Mouse (Mus musculus): ENCODE data around the gene Krtap16-1. TPM values are rescaled to one million over a fixed set of nuclear protein-coding genes. Genes with fewer than 3 reads are reported as not detected.

Gene Krtap16-1
- polyA plus RNA-seq, 1 experiment, result not detected

DNA sequence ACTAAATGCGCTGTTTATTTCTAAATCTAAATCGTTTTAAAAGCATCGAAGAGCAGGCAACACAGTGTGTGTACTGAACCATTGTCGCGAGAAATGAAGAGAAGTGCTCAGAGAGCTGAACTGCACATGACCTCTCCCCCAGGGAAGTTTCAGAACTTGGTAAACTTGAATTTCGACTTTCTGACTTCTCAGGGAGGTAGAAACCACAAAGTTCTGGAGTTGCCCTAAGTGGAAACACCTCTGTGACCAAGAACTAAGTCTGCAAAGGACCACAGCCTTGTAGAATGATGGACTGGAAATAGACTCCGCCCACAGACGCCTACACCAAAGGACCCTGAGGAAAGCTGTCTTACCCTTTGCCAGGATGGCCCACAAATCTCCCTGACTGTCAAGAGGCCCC is 19.5 kb upstream of the Krtap16-1 start:
- Histone ChIP-seq H3K4me1 (ENCODE audit: control insufficient read depth) (no peaks in the 10 kb centered on the region), H3K4me3 (replicated peaks) (no peak overlapping the region), H3K36me3 (ENCODE audit: control insufficient read depth) (no peaks in the 10 kb centered on the region), H3K9me3 (ENCODE audit: control insufficient read depth, low read length) (peaks cover 4% of the 10 kb centered on the region), H3K27me3 (ENCODE audit: control insufficient read depth) (no peaks in the 10 kb centered on the region)
- TF ChIP-seq TAL1 (IDR thresholded peaks at IDR 0.05; ENCODE audit: low read length) (no peak), GATA1 (IDR thresholded peaks at IDR 0.05; ENCODE audit: low read length) (no peak)

DNA sequence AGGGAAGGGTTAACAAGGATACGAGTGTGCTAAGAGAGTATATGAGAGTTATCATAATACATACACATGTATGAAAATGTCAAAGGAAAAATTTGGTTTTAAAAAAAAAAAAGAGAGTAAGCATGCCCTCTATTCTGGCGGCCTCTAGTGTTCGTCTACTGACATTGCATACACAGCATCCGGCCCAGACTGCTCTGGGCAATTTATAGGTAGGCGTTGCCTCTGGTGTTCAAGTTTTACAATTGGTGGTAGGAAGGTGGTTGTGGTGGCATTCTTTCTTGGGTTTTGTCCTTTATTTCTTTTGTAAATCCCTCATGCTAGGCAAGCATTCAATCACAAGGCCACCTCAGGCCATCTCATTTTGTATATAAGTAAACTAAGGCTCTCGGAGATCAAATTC is 18.4 kb upstream of the Krtap16-1 start:
- no peaks in the 10 kb centered on the region for H3K4me1 ChIP-seq (ENCODE audit: control insufficient read depth)
- no peak for TF ChIP-seq TAL1 (IDR thresholded peaks at IDR 0.05; ENCODE audit: low read length)
- TF ChIP-seq GATA1 (IDR thresholded peaks at IDR 0.05; ENCODE audit: low read length), result no peak
- H3K36me3 ChIP-seq (ENCODE audit: control insufficient read depth), result no peaks in the 10 kb centered on the region
- H3K4me3 ChIP-seq (replicated peaks), result no peak overlapping the region
- peaks cover 6% of the 10 kb centered on the region for H3K9me3 ChIP-seq (ENCODE audit: control insufficient read depth, low read length)
- no peaks in the 10 kb centered on the region for H3K27me3 ChIP-seq (ENCODE audit: control insufficient read depth)

DNA sequence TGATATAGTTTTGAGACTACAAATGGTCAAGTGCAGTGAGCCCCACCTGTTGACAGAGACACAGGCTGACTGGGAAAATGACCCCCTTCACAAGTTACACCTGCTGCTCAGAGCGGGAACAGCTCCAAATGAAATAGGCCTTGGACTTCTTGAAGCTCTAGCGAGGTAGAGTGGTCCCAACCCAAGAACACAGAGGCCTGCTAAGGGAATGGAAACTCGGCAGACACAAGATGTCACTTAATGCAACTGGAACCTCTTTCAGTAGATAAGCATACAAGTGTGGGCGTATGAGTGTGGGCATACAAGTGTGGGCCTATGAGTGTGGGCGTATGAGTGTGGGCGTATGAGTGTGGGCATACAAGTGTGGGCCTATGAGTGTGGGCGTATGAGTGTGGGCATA is 12.7 kb upstream of the Krtap16-1 start:
- no peak overlapping the region for H3K4me3 ChIP-seq (replicated peaks)
- TF ChIP-seq GATA1 (IDR thresholded peaks at IDR 0.05; ENCODE audit: low read length), result no peak
- no peak for TF ChIP-seq TAL1 (IDR thresholded peaks at IDR 0.05; ENCODE audit: low read length)
- H3K36me3 ChIP-seq (ENCODE audit: control insufficient read depth), result no peaks in the 10 kb centered on the region
- H3K9me3 ChIP-seq (ENCODE audit: control insufficient read depth, low read length), result peaks cover 18% of the 10 kb centered on the region
- H3K4me1 ChIP-seq (ENCODE audit: control insufficient read depth), result no peaks in the 10 kb centered on the region
- peaks cover 6% of the 10 kb centered on the region; the same call in 1 of the 2 replicates for H3K27me3 ChIP-seq (ENCODE audit: control insufficient read depth)

DNA sequence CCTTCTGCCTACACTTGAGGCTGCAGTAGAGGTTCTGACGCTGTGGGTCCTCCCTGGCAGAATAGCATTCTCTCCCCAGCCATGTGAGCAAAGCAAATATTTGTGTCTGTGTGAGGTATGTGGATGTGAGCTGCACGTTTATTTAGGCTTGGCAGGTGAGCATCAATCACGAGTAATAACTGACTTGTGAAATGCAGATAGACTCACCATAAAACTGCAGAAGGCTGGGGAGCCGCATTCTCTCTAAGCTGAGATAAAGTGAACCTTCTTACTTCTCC is 7.9 kb upstream of the Krtap16-1 start:
- no peaks in the 10 kb centered on the region for H3K4me1 ChIP-seq (ENCODE audit: control insufficient read depth)
- no peaks in the 10 kb centered on the region for H3K36me3 ChIP-seq (ENCODE audit: control insufficient read depth)
- H3K27me3 ChIP-seq (ENCODE audit: control insufficient read depth), result peaks cover 16% of the 10 kb centered on the region
- H3K4me3 ChIP-seq (replicated peaks), result no peak overlapping the region
- TF ChIP-seq TAL1 (IDR thresholded peaks at IDR 0.05; ENCODE audit: low read length) (no peak), GATA1 (IDR thresholded peaks at IDR 0.05; ENCODE audit: low read length) (no peak)
- H3K9me3 ChIP-seq (ENCODE audit: control insufficient read depth, low read length), result peaks cover 13% of the 10 kb centered on the region

DNA sequence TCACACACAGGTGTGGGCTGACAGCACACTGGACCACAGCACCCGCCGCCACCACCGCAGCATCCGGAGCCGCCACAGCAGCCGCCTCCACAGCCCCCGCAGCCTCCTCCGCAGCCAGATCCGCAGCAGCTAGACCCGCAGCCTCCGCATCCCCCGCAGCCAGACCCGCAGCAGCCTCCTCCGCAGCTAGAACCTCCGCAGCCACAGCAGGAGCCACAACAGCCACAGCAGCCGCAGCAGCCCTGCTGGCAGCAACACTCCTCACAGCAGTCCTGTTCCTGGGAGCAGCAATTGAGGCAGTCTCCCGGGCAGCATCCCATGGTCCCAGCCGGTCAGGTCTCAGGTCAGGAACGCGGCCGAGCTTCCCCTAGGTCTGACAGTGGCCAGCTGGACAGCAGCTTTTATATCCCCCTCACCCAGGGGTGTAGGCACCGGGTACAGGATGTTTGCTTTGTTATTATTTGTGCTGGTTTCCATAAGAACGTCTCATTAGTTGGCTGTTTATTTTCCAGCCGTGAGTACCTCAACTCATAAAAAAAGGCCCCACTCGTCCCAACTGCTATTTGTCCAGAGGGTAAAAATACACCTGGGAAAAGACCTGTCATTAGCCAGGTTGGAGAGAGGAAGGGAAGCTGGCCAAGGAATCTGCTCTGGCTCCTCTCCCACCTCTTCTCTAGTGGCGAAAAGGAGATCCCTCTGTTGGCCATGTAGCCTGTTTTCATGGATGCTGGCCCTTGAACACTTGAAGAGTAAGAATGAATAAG is 7.4 kb upstream of the Krtap16-1 start, which contains the start of gene Krtap17-1:
Gene Krtap17-1, minus strand, starts transcription at position 375 of the 764 bp plus-strand sequence.
- peaks cover 16% of the 10 kb centered on the region for H3K27me3 ChIP-seq (ENCODE audit: control insufficient read depth)
- no peak within 1 kb of the TSS for H3K4me3 ChIP-seq (replicated peaks)
- H3K9me3 ChIP-seq (ENCODE audit: control insufficient read depth, low read length), result peaks cover 8% of the 10 kb centered on the region
- no peaks in the 10 kb centered on the region for H3K4me1 ChIP-seq (ENCODE audit: control insufficient read depth)
- TF ChIP-seq GATA1 (IDR thresholded peaks at IDR 0.05; ENCODE audit: low read length) (no peak), TAL1 (IDR thresholded peaks at IDR 0.05; ENCODE audit: low read length) (no peak)
- H3K36me3 ChIP-seq (ENCODE audit: control insufficient read depth), result no peaks in the 10 kb centered on the region

DNA sequence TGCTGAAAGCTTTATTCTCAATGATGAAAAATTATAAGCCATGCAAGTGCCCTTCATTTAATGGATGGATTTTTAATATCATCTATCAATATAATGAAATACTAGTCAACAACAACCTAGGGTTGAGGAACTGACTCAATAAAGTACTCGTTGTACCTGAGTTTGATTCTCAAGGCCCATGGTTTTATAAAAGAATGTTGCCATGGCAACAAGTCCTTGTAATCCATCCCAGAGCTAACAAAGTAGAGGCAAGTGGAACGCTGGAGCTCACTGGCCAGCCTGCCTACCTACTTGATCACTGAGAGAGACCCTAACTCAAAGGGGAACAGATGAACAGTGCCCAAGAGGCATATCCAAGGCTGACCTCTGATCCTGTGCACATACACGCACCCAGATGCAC is 4.2 kb upstream of the Krtap16-1 start:
- H3K27me3 ChIP-seq (ENCODE audit: control insufficient read depth), result peaks cover 16% of the 10 kb centered on the region
- no peak for TF ChIP-seq TAL1 (IDR thresholded peaks at IDR 0.05; ENCODE audit: low read length)
- no peak for TF ChIP-seq GATA1 (IDR thresholded peaks at IDR 0.05; ENCODE audit: low read length)
- no peak overlapping the region for H3K4me3 ChIP-seq (replicated peaks)
- no peaks in the 10 kb centered on the region for H3K36me3 ChIP-seq (ENCODE audit: control insufficient read depth)
- no peaks in the 10 kb centered on the region for H3K4me1 ChIP-seq (ENCODE audit: control insufficient read depth)
- H3K9me3 ChIP-seq (ENCODE audit: control insufficient read depth, low read length), result peaks cover 11% of the 10 kb centered on the region

DNA sequence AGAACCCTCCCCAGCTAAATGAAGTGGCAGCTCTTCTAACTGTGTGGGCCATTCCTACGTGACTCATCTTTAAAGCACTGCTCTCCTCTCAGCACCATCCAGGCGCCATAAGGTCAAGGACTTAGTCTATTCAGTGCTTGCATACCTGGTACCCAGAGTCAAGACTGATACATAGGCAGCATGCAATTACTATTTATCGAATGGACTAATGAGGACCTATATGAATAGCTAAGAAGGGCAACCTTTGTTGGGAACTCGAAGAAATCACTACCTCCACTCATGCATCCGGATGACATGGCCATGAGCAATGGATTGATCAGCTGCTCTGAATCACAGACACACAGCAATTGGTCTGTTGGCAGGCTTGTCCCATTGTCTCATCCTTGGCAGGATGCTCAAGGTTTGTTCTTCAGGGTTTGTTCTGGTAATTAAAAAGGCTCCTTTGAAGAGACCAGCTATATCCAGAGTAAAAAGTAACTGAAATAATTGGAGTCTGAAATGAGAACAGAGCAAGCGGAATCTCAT is 3.5 kb upstream of the Krtap16-1 start:
- Histone ChIP-seq H3K36me3 (ENCODE audit: control insufficient read depth) (no peaks in the 10 kb centered on the region), H3K27me3 (ENCODE audit: control insufficient read depth) (peaks cover 13% of the 10 kb centered on the region), H3K4me3 (replicated peaks) (no peak overlapping the region), H3K4me1 (ENCODE audit: control insufficient read depth) (no peaks in the 10 kb centered on the region), H3K9me3 (ENCODE audit: control insufficient read depth, low read length) (peaks cover 18% of the 10 kb centered on the region)
- no peak for TF ChIP-seq TAL1 (IDR thresholded peaks at IDR 0.05; ENCODE audit: low read length)
- TF ChIP-seq GATA1 (IDR thresholded peaks at IDR 0.05; ENCODE audit: low read length), result no peak

DNA sequence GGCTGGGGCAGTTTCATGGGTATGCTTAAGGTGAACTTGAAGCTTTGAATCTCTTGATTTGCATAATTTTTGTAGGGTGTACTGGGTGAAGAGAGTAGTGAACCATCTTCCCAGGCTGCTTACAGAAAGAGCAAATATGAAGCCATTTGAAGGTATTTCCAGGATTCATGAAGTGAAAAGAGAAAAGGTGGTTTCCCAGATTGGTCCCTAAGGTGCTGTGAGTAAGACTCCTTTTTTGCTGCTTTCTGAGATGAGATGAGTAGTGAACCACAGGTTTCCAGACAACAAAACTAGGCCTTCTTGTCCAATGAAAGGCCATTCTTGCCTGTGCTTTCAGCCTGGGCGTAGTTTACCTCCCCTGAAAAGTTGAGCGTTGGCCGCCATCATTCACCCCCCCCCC is 2.1 kb upstream of the Krtap16-1 start:
- Histone ChIP-seq H3K4me3 (replicated peaks) (no peak overlapping the region), H3K27me3 (ENCODE audit: control insufficient read depth) (peaks cover 5% of the 10 kb centered on the region), H3K4me1 (ENCODE audit: control insufficient read depth) (no peaks in the 10 kb centered on the region), H3K36me3 (ENCODE audit: control insufficient read depth) (no peaks in the 10 kb centered on the region), H3K9me3 (ENCODE audit: control insufficient read depth, low read length) (peaks cover 19% of the 10 kb centered on the region)
- TF ChIP-seq TAL1 (IDR thresholded peaks at IDR 0.05; ENCODE audit: low read length) (no peak), GATA1 (IDR thresholded peaks at IDR 0.05; ENCODE audit: low read length) (no peak)

DNA sequence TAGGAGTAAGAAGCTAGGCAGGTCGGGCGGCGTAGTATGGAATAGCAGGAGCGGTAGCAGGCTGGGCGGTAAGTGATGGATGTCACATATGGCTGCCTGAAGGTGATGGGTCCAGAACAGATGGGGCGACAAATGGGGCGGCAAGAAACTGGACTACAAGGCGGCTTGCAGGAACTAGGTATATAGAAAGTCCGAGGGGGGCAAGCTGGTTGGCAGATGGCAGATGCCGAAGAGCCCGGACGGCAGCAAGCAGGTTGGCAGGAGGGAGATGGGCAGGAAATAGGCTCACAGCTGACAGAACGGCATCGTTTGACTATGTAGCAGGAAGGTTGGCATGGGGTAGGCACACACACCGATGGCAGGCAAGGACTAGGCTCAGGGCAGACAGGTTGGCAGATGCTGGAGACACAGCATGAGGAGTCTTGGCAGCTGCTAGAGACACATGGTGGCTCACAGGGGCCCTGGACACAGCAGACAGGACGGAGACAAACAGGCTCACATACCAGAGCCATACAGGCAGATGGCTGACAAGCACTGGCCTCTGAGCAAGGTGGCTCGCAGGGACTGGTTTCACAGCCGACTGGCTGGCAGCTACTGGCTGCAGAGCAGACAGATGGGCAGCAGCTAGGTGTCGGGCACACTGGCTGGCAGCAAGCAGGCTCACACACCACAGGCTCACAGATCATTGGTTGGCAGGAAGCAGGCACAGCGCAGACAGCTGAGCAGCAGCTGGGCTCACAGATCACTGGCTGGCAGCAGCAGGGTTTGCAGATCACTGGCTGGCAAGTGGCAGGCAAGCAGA is 905 bp downstream of the Krtap16-1 start:
- H3K27me3 ChIP-seq (ENCODE audit: control insufficient read depth), result no peaks in the 10 kb centered on the region; the same call in 1 of the 2 replicates
- H3K9me3 ChIP-seq (ENCODE audit: control insufficient read depth, low read length), result peaks cover 24% of the 10 kb centered on the region
- H3K4me3 ChIP-seq (replicated peaks), result no peak overlapping the region
- no peak for TF ChIP-seq TAL1 (IDR thresholded peaks at IDR 0.05; ENCODE audit: low read length)
- no peak for TF ChIP-seq GATA1 (IDR thresholded peaks at IDR 0.05; ENCODE audit: low read length)
- no peaks in the 10 kb centered on the region for H3K4me1 ChIP-seq (ENCODE audit: control insufficient read depth)
- no peaks in the 10 kb centered on the region for H3K36me3 ChIP-seq (ENCODE audit: control insufficient read depth)
